Mouse (Mus musculus) ES-Bruce4 (cell line): Measurements from ENCODE around the gene Fars2. TPM values are rescaled to one million over a fixed set of nuclear protein-coding genes. Genes with fewer than 3 reads are reported as not detected.

Experiments used
- H3K27ac ChIP-seq: 2 replicates; pipeline ENCODE4 v1.5.1; 2012; ENCODE audit warnings: low read length, inconsistent platforms; ENCODE audit not compliant: insufficient read depth
- H3K27me3 ChIP-seq: 2 replicates; pipeline ENCODE4 v1.6.1; 2012; ENCODE audit warnings: mild to moderate bottlenecking, low read length, inconsistent platforms; ENCODE audit not compliant: control insufficient read depth, poor library complexity, insufficient read depth, severe bottlenecking
- H3K36me3 ChIP-seq: 2 replicates; pipeline ENCODE4 v1.6.1; 2012; ENCODE audit warnings: inconsistent platforms, mild to moderate bottlenecking, low read length, moderate library complexity; ENCODE audit not compliant: control insufficient read depth, poor library complexity, insufficient read depth, severe bottlenecking
- H3K4me1 ChIP-seq: one replicate; pipeline ENCODE4 v1.8.1; 2011; ENCODE audit warnings: low read length; ENCODE audit not compliant: control insufficient read depth, insufficient read depth
- H3K4me3 ChIP-seq: 2 replicates; pipeline ENCODE4 v1.5.1; 2011; ENCODE audit warnings: low read depth, mild to moderate bottlenecking, low read length
- H3K9ac ChIP-seq: 2 replicates; pipeline ENCODE4 v1.6.1; 2012; ENCODE audit warnings: low read depth, mild to moderate bottlenecking, inconsistent platforms; ENCODE audit not compliant: poor library complexity, severe bottlenecking
- H3K9me3 ChIP-seq: replicated peaks from 2 replicates; pipeline ENCODE4 v1.6.1; 2012; ENCODE audit warnings: mild to moderate bottlenecking, low read length, inconsistent platforms; ENCODE audit not compliant: control insufficient read depth, poor library complexity, insufficient read depth, severe bottlenecking
- CTCF ChIP-seq: IDR thresholded peaks from one replicate; pipeline ENCODE4 v1.8.1; 2011; ENCODE audit warnings: low read depth, low read length
- EP300 ChIP-seq: IDR thresholded peaks from 2 replicates; pipeline ENCODE4 v1.6.1; 2011; ENCODE audit warnings: low read depth, low read length; ENCODE audit not compliant: insufficient read depth
- POLR2A ChIP-seq: IDR thresholded peaks from one replicate; pipeline ENCODE4 v1.8.1; 2011; ENCODE audit warnings: low read length; ENCODE audit not compliant: insufficient read depth
- polyA plus RNA-seq: library from polyadenylated mRNA; stranded (reverse); fragments of >200 nt; gene quantifications from 2 replicates; pipeline ENCODE4 v1.2.4, GENCODE M21; 2011; ENCODE audit warnings: low read depth; ENCODE audit not compliant: missing spikeins, insufficient read depth, insufficient read length

The Fars2 gene
- polyA plus RNA-seq, 1 experiment: 23.3 TPM

DNA sequence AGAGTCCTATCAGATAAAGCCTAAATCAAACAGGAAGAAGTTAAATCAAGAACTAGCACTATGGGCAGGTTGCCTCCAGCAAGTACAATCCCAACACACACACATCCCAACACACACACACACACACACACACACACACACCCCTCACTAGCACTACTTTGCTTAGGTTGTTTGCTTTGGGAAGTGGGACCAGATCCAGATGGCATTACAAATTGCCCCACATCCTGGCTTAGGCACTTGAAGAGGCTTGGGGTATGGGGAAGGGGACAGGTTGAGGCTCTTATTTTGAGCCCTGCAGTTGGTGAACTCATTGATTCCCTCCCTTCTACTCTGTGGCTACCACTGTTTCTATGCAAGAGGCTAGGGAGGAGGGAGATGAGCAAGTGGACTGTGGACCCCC is 605.1 kb downstream of the Fars2 start:
- TF ChIP-seq CTCF (no peak), EP300 (no peak), POLR2A (no peak)
- no peak overlapping the region for H3K4me3 ChIP-seq
- H3K27me3 ChIP-seq: peaks cover 36% of the 10 kb centered on the region

DNA sequence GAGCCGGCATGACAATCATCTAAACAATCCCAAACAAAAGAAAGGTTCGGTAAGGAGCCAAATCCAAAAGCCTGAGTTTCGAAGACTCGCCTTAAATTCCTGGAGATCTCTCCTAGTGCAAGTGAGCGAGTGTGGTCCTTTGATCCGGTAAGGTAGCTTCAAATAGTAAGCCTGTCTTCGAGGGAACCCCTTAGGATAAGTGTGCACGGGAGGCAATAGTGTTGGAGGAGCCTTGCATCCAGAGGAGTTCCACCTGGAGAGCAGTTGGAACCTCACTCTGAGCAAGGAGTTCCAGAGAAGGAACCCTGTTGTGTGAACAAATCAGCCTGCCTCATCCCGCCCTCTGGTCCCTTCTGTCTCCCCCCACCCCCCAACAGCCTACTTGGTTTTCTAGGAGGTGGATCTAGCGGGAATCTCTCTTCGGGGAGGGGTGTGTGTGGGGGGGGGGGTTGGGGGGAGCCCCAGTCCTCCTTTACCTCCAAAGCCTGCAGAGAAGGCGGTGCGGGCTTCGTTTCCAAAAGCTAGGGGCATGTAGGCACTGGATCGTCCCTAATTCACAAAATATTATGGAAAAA is 606.6 kb downstream of the Fars2 start:
- Histone ChIP-seq H3K27ac (no peak overlapping the region), H3K4me3 (no peak overlapping the region), H3K9me3 (no peaks in the 10 kb centered on the region), H3K9ac (no peak overlapping the region), H3K4me1 (no peaks in the 10 kb centered on the region), H3K27me3 (peaks cover 46% of the 10 kb centered on the region), H3K36me3 (no peaks in the 10 kb centered on the region)
- no peak for TF ChIP-seq EP300
- TF ChIP-seq POLR2A: no peak
- TF ChIP-seq CTCF: no peak

More for the DNA sequence above, 605.1 kb downstream of the Fars2 start:
- Histone ChIP-seq H3K27ac (no peak overlapping the region), H3K36me3 (no peaks in the 10 kb centered on the region), H3K9me3 (no peaks in the 10 kb centered on the region), H3K9ac (no peak overlapping the region), H3K4me1 (no peaks in the 10 kb centered on the region)

DNA sequence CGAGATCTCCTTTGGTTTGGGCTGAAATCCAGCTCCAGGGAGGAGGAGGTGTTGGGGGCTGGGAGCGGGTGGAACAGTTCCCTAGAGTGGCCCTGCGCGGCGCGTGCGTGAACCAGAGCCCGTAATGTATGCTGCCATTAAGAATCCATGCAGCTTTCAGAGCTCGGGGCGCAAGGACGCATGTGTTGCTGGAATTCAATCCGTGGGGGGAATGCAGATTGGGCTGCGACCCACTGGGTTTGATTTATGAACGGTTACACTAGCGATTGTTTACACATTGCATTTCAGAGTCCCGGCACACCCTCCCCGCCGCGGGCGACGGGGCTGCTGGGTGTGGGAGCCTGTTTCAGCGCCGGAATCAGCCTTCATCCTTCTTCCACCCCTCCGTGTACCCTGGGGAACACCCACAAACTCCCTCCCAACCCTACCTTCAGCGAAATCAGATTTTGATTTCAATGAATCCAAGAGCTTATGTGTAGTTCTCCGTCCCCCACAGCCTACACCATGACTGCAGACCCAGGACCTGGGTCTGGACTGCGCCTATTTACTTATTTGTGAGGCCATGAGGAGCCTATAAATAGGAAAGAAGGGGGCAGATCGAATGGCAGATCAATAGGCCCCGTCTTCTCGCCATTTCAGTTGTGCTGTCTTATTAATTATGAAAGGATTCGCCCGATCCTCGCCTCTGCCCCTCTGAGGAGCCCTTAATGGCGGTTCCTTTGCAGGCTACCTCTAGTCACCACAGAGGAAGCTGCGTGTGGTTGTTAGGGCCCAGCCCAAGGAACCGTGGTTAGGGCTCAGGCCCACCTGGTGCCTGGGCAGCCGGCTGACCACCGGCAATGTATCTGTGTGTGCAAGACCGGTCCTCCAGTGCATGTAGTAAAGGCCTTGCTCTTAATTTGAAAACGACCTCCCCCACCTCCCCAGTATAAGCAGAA is 607.6 kb downstream of the Fars2 start:
- Histone ChIP-seq H3K9me3 (no peaks in the 10 kb centered on the region), H3K4me1 (no peaks in the 10 kb centered on the region), H3K36me3 (no peaks in the 10 kb centered on the region), H3K9ac (no peak overlapping the region), H3K27me3 (peaks cover 49% of the 10 kb centered on the region), H3K4me3 (peak overlapping the region; percentile 29), H3K27ac (no peak overlapping the region)
- TF ChIP-seq EP300 (no peak), CTCF (no peak), POLR2A (no peak)

DNA sequence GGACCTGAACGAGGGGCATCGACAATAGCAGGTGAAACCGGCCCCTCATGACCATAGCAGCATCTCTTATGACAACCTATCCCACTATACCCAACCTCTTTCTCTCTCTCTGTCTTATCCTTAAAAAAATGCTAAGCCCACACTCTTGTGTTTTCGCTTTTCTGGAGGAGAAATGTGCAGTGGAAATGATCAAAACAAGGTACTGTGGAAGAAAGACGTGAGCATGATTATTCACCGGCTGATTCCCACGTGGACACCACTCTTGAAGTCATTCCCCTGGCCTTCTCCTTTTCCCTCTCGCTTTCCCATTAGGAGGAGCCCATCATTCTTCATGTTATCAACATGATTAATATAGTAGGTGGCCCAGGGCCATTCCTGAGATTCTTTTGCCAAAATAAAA is 608.7 kb downstream of the Fars2 start:
- no peaks in the 10 kb centered on the region for H3K9me3 ChIP-seq
- TF ChIP-seq POLR2A: no peak
- TF ChIP-seq EP300: no peak
- TF ChIP-seq CTCF: no peak
- H3K4me1 ChIP-seq: no peaks in the 10 kb centered on the region
- no peak overlapping the region for H3K27ac ChIP-seq
- H3K27me3 ChIP-seq: peaks cover 51% of the 10 kb centered on the region
- H3K9ac ChIP-seq: no peak overlapping the region
- no peak overlapping the region for H3K4me3 ChIP-seq
- no peaks in the 10 kb centered on the region for H3K36me3 ChIP-seq

DNA sequence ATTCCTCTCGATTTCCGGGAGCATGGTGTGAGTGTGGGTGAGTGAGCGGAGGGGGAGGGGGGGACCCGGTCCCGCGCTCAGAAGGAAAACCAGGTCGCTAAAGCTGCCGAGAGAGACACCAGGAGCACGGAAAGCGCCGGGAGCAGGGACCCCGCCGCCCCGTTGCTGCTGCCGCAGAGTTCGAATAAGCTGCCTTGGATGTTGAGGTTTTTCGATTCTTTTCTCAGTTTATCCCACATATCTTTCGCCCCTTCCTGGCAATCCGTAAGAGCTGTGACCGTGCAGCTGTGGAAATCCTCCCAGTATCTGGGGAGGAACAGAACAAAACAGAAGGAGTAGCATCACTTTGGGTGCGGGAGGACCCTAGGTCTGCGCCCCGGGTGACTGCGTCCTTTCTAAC is 609.3 kb downstream of the Fars2 start:
- no peaks in the 10 kb centered on the region for H3K4me1 ChIP-seq
- peak overlapping the region; percentile 60 for H3K4me3 ChIP-seq
- H3K9me3 ChIP-seq: no peaks in the 10 kb centered on the region
- H3K36me3 ChIP-seq: no peaks in the 10 kb centered on the region
- no peak overlapping the region for H3K9ac ChIP-seq
- H3K27me3 ChIP-seq: peaks cover 50% of the 10 kb centered on the region
- H3K27ac ChIP-seq: no peak overlapping the region
- TF ChIP-seq EP300 (no peak), POLR2A (no peak), CTCF (no peak)
